Mouse (Mus musculus) left cerebral cortex, postnatal 4 days (tissue): ENCODE data around the gene Ankrd35. TPM values are rescaled to one million over a fixed set of nuclear protein-coding genes. Genes with fewer than 3 reads are reported as not detected.
"Not testable (repeated sequence)": the region's sequence is repeated elsewhere in the genome, so short reads cannot be mapped to it uniquely, and the experiment has no call there.

ENCODE experiments used
- DNase-seq: peaks from one replicate; pipeline ENCODE4 v3.0.0-alpha.2; 2022
- intact Hi-C: fragments of 180-260 bp; cut with DNase I; formaldehyde crosslinking; loops from one replicate; pipeline ENCODE4 v1.15.1; 2025
- total RNA-seq, 2 experiments: library from RNA; stranded (reverse); gene quantifications; 2 replicates each; pipeline ENCODE4 v1.2.3; 2021

Ankrd35 gene
- total RNA-seq, 2 experiments from 2014 or later: 6.0 to 7.0 TPM

- intact Hi-C loops: loop anchor here (5.0 kb wide), 1 partner anchor 64 kb away; no protein-coding TSS in a partner anchor
- no peak for DNase-seq
Observed at GRCm38 (mm10) chr3:96737995-96738394, 68.1 kb downstream of the Ankrd35 start.

DNA sequence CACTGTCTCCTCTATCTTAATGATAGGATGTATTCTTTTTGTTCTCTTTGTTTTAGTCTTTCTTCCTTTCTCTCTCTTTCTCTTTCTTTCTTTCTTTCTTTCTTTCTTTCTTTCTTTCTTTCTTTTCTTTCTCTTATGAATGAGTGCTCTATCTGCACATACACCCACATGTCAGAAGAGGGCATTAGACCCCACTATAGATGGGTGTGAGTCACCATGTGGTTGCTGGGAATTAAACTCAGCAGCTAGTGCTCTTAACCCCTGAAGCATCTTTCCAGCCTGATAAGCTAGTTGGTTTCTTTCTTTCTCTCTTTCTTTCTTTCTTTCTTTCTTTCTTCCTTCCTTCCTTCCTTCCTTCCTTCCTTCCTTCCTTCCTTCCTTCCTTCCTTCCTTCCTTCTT lies 70.3 kb downstream of the Ankrd35 start:
- DNase-seq, intact Hi-C loops: not testable (repeated sequence)

Other genes starting within 250 kb of the Ankrd35 start
- not detected for gene BC107364, start 217.8 kb upstream of the Ankrd35 start, total RNA-seq
- gene Hfe2, start 145.0 kb upstream of the Ankrd35 start, total RNA-seq: 1 to 10 TPM; 1.1 TPM
- 10 to 100 TPM; 65.2 to 69.2 TPM for gene Txnip, start 112.2 kb upstream of the Ankrd35 start, total RNA-seq
- gene Gm16253, start 93.1 kb upstream of the Ankrd35 start, total RNA-seq: not detected
- 10 to 100 TPM; 28.0 to 28.1 TPM for gene Polr3gl, start 76.0 kb upstream of the Ankrd35 start, total RNA-seq
- gene Ankrd34a, start 73.5 kb upstream of the Ankrd35 start, total RNA-seq: 10 to 100 TPM; 32.3 to 33.0 TPM
- 10 to 100 TPM; 55.2 to 64.1 TPM for gene Lix1l, start 69.0 kb upstream of the Ankrd35 start, total RNA-seq
- 10 to 100 TPM; 56.5 to 66.6 TPM for gene Rbm8a, start 40.2 kb upstream of the Ankrd35 start, total RNA-seq
- 10 to 100 TPM; 43.4 to 44.0 TPM for gene Pex11b, start 34.8 kb upstream of the Ankrd35 start, total RNA-seq
- gene Gm42957, start 34.7 kb upstream of the Ankrd35 start, total RNA-seq: under 1 TPM; 0.40 to 0.52 TPM
- 1 to 10 TPM; 1.4 to 1.5 TPM for gene Itga10, start 24.5 kb upstream of the Ankrd35 start, total RNA-seq
- 10 to 100 TPM; 31.9 to 36.0 TPM for gene Pias3, start 26.3 kb downstream of the Ankrd35 start, total RNA-seq
- gene Nudt17, start 38.4 kb downstream of the Ankrd35 start, total RNA-seq: 1 to 10 TPM; 5.3 to 5.4 TPM
- gene Polr3c, start 57.5 kb downstream of the Ankrd35 start, total RNA-seq: 10 to 100 TPM; 27.0 to 28.0 TPM
- gene Rnf115, start 57.5 kb downstream of the Ankrd35 start, total RNA-seq: 10 to 100 TPM; 44.3 to 50.0 TPM
- gene Pdzk1, start 159.2 kb downstream of the Ankrd35 start, total RNA-seq: not detected
- gene Cd160, start 159.2 kb downstream of the Ankrd35 start, total RNA-seq: not detected
- 1 to 10 TPM; 1.4 to 1.7 TPM for gene Gja5, start 234.6 kb downstream of the Ankrd35 start, total RNA-seq
- gene Gpr89, start 235.2 kb downstream of the Ankrd35 start, total RNA-seq: 10 to 100 TPM; 36.0 to 42.8 TPM